Mouse (Mus musculus) kidney, embryonic 16.5 days (tissue): ENCODE results near the gene Olfr1297. TPM values are rescaled to one million over a fixed set of nuclear protein-coding genes. Genes with fewer than 3 reads are reported as not detected.

Experiments used
- ATAC-seq: fragments of 200-750 bp; cut with Nextera tagmentation; 2 replicates; pipeline ENCODE4 v1.8.0; 2017; ENCODE audit warnings: moderate TSS enrichment; ENCODE audit not compliant: low FRiP score, low TSS enrichment
- H3K27ac ChIP-seq: fragments of 300-500 bp; sonication (generic); 2 replicates; pipeline ENCODE4 v1.5.1; 2014; ENCODE audit warnings: low read length
- H3K27me3 ChIP-seq: fragments of 300-500 bp; sonication (generic); 2 replicates; pipeline ENCODE4 v1.6.1; 2014; ENCODE audit warnings: low read length, control low read depth, mixed read lengths; ENCODE audit not compliant: insufficient read depth
- H3K36me3 ChIP-seq: fragments of 300-500 bp; sonication (generic); 2 replicates; pipeline ENCODE4 v1.6.1; 2014; ENCODE audit warnings: low read length, control low read depth, mixed read lengths; ENCODE audit not compliant: insufficient read depth
- H3K4me1 ChIP-seq: fragments of 300-500 bp; sonication (generic); 2 replicates; pipeline ENCODE4 v1.6.1; 2014; ENCODE audit warnings: low read length, control low read depth, mixed read lengths; ENCODE audit not compliant: insufficient read depth
- H3K4me2 ChIP-seq: fragments of 300-500 bp; sonication (generic); replicated peaks from 2 replicates; pipeline ENCODE4 v1.6.1; 2014; ENCODE audit warnings: low read depth, low read length
- H3K4me3 ChIP-seq: fragments of 300-500 bp; sonication (generic); 2 replicates; pipeline ENCODE4 v1.5.1; 2014; ENCODE audit warnings: mild to moderate bottlenecking, low read length
- H3K9ac ChIP-seq: fragments of 300-500 bp; sonication (generic); replicated peaks from 2 replicates; pipeline ENCODE4 v1.6.1; 2014; ENCODE audit warnings: low read length
- H3K9me3 ChIP-seq: fragments of 300-500 bp; sonication (generic); 2 replicates; pipeline ENCODE4 v1.6.1; 2016; ENCODE audit warnings: low read length, control low read depth
- whole genome bisulfite sequencing: fragments of 180-500 bp; shearing (Covaris S2); extraction: QIAGEN DNeasy Blood & Tissue Kit; methylation state at CpG from one replicate; pipeline ENCODE4 v1.1.7; 2014; 5-methylcytosine and 5-hydroxymethylcytosine counted together
- polyA plus RNA-seq: library from polyadenylated mRNA; unstranded; fragments of >200 nt; fragmentation: Nextera tagmentation; extraction: Ambion mirVana; gene quantifications from 2 replicates; pipeline ENCODE4 v1.2.1, GENCODE M21; 2015

The Olfr1297 gene
- not detected in 2 replicates for polyA plus RNA-seq

- no peaks in the 10 kb centered on the region for H3K4me1 ChIP-seq
- H3K27me3 ChIP-seq = no peaks in the 10 kb centered on the region
- no peaks in the 10 kb centered on the region for H3K9me3 ChIP-seq
- H3K27ac ChIP-seq = no peak within 1 kb of the TSS
- WGBS = 83% methylated on average over 1 of the region's 1 CpGs
- no peak for ATAC-seq
- H3K4me3 ChIP-seq = no peak within 1 kb of the TSS
- no peak within 1 kb of the TSS for H3K4me2 ChIP-seq
- no peak within 1 kb of the TSS for H3K9ac ChIP-seq
- H3K36me3 ChIP-seq = no peaks in the 10 kb centered on the region
Observed at GRCm38 (mm10) chr2:111626397-111626796, at the start of gene Olfr1297. Gene Olfr1297, minus strand, starts transcription at chr2:111626497.

- Histone ChIP-seq H3K27ac (no peak within 1 kb of the TSS), H3K27me3 (no peaks in the 10 kb centered on the region), H3K36me3 (no peaks in the 10 kb centered on the region), H3K4me2 (no peak within 1 kb of the TSS), H3K4me1 (no peaks in the 10 kb centered on the region), H3K9ac (no peak within 1 kb of the TSS), H3K4me3 (no peak within 1 kb of the TSS), H3K9me3 (no peaks in the 10 kb centered on the region)
- 81% methylated on average over 4 of the region's 4 CpGs for WGBS
- ATAC-seq = no peak
Observed at GRCm38 (mm10) chr2:111661119-111661518, 34.8 kb upstream of the Olfr1297 start, which contains the start of gene Olfr1299. Gene Olfr1299, plus strand, starts transcription at chr2:111661419.

- Histone ChIP-seq H3K27ac (no peak within 1 kb of the TSS), H3K27me3 (no peaks in the 10 kb centered on the region), H3K4me3 (no peak within 1 kb of the TSS), H3K36me3 (no peaks in the 10 kb centered on the region), H3K4me2 (no peak within 1 kb of the TSS), H3K4me1 (no peaks in the 10 kb centered on the region), H3K9me3 (no peaks in the 10 kb centered on the region), H3K9ac (no peak within 1 kb of the TSS)
- 69% methylated on average over 1 of the region's 1 CpGs for WGBS
- no peak for ATAC-seq
Observed at GRCm38 (mm10) chr2:111649101-111649500, 22.8 kb upstream of the Olfr1297 start, which contains the start of gene Olfr1298. Gene Olfr1298, minus strand, starts transcription at chr2:111649201.

GRCm38 (mm10) chr2:111569581-111569980, 56.7 kb downstream of the Olfr1297 start, which contains the start of gene Olfr1295:
Gene Olfr1295, minus strand, starts transcription at chr2:111569681.
- no peaks in the 10 kb centered on the region for H3K36me3 ChIP-seq
- H3K4me3 ChIP-seq = no peak within 1 kb of the TSS
- H3K4me1 ChIP-seq = no peaks in the 10 kb centered on the region
- H3K27ac ChIP-seq = no peak within 1 kb of the TSS
- no peaks in the 10 kb centered on the region for H3K27me3 ChIP-seq
- ATAC-seq = no peak
- H3K4me2 ChIP-seq = no peak within 1 kb of the TSS
- no peak within 1 kb of the TSS for H3K9ac ChIP-seq
- H3K9me3 ChIP-seq = no peaks in the 10 kb centered on the region

Other genes with a start within 250 kb of the Olfr1297 start
- gene Olfr1286, start 203.4 kb downstream of the Olfr1297 start, polyA plus RNA-seq = not detected in 2 replicates
- not detected in 2 replicates for gene Olfr1287, start 177.4 kb downstream of the Olfr1297 start, polyA plus RNA-seq
- not detected in 2 replicates for gene Olfr1288, start 152.4 kb downstream of the Olfr1297 start, polyA plus RNA-seq
- not detected in 2 replicates for gene Olfr1289, start 145.7 kb downstream of the Olfr1297 start, polyA plus RNA-seq
- not detected in 2 replicates for gene Olfr1290, start 132.7 kb downstream of the Olfr1297 start, polyA plus RNA-seq
- not detected in 2 replicates for gene Olfr1291-ps1, start 129.3 kb downstream of the Olfr1297 start, polyA plus RNA-seq
- gene Olfr1293-ps, start 101.3 kb downstream of the Olfr1297 start, polyA plus RNA-seq = not detected in 2 replicates
- gene Olfr1294, start 86.2 kb downstream of the Olfr1297 start, polyA plus RNA-seq = not detected in 2 replicates
- gene Olfr1295, start 56.8 kb downstream of the Olfr1297 start, polyA plus RNA-seq = not detected in 2 replicates
- not detected in 2 replicates for gene Olfr1298, start 22.7 kb upstream of the Olfr1297 start, polyA plus RNA-seq
- not detected in 2 replicates for gene Olfr1299, start 34.9 kb upstream of the Olfr1297 start, polyA plus RNA-seq
- not detected in 2 replicates for gene Olfr1301, start 124.5 kb upstream of the Olfr1297 start, polyA plus RNA-seq
- gene Olfr1302, start 150.9 kb upstream of the Olfr1297 start, polyA plus RNA-seq = not detected in 2 replicates
- not detected in 2 replicates for gene Olfr1303, start 193.8 kb upstream of the Olfr1297 start, polyA plus RNA-seq